Mouse (Mus musculus) ES-Bruce4 (cell line): Measurements from ENCODE around the gene Mmp17.
"Not testable (repeated sequence)": the region's sequence is repeated elsewhere in the genome, so short reads cannot be mapped to it uniquely, and the experiment has no call there.

Experiments used
- CTCF ChIP-seq: IDR thresholded peaks from one replicate; pipeline ENCODE4 v1.8.1; 2011; ENCODE audit warnings: low read depth, low read length
- EP300 ChIP-seq: IDR thresholded peaks from 2 replicates; pipeline ENCODE4 v1.6.1; 2011; ENCODE audit warnings: low read depth, low read length; ENCODE audit not compliant: insufficient read depth
- POLR2A ChIP-seq: IDR thresholded peaks from one replicate; pipeline ENCODE4 v1.8.1; 2011; ENCODE audit warnings: low read length; ENCODE audit not compliant: insufficient read depth

DNA sequence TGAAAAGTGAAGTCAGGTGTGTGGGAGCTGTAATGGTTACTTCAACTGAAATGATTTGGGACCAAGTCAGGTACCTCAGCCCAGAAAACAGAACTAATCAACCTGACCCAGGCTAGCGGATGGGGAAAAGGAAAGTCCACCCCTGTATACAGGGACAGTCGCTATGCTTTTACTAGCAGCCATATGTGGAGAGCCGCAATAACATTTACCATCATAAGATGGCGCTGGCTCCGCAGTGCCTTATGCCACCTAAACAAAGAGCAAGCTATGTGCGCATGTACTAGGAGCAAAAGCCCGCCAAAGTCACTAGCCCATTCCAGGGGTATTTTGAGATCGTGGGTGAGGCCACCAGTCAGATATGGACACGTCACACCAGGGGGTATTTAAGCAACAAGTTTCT is 36.6 kb downstream of the Mmp17 start:
- TF ChIP-seq CTCF, POLR2A, EP300: not testable (repeated sequence)
